Mouse (Mus musculus) 416B (cell line): ENCODE measurements around the gene Klhl36.

ENCODE experiments used
- DNase-seq: peaks from one replicate; pipeline ENCODE4 v3.0.0; 2011; ENCODE audit warnings: low read depth

Gene Klhl36

DNA sequence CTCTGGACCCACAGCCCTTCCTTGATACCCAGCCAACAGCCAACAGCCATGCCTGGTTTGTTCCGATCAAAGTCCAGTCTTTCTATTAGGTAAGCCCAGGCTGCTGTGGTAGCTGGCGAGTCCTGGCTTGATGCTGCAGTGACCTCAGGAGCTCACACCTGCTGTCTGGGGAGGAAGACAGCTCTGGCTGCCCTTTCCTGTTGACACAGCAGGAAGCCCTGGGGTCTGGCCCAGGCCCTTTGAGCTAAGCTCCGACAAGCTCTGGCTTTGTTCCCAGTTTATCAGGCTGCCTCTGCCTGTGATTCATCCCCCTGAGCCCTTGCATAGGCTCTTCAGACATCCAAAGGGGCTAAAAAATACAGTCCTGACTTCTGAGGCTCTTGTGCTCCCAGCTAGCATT, 23.5 kb downstream of the Klhl36 start:
- peak; percentile 92 for DNase-seq

DNA sequence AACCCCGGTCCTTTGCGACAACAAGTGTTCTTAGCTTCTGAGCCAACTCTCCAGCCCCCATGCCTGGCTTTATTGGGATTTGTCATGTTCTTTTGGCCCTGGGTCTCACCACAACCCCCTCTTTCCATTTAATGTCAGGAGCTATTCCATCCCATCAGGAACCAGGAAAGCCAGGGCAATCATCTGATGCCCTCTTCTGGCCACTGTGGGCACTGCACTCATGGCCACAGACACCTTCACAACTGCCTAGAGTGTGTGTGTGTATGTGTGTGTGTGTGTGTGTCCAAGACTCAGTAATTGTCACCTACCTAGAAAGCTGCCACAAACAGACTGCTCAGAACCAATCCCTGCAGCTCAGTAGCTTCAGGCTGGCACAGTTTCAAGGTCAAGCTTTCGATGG, 25.1 kb downstream of the Klhl36 start:
- peak; percentile 36 for DNase-seq

DNA sequence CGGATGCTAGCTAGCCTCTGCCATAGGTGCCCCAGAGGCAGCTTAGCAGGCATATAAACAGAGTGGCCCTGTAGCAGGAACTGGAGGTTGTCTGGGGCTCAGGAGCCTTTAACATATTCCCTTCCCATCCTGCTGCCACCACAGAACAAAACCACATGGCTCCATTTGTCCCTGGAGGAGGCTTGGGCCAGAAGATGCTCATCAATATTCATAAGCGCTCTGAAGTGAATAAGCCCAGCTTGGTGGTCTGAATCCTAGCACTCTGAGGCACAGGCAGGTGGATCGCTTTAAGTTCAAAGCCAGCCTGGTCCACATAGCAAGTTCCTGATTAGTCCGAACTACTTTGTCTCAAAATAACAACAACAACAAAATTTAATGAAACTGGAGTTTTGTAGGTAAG, 25.9 kb downstream of the Klhl36 start:
- no peak for DNase-seq

DNA sequence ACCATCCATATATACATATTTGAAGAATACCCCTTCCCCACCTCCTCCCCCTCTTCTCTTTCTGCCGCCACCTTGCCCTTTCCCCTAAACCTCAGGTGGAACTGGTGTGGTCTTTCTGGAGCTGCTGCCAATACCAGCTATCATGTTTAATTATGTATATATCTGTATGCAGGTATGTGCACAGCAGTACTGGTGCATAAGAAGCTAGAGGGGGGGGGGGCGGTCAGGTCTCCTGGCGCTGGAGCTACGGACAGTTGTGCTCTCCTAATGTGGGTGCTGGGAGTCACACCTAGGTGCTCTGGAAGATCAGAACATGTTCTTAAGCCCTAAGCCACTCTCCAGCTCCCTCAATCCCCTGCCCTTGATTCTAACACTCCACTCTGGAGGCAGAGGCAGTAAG, 35.0 kb downstream of the Klhl36 start:
- no peak for DNase-seq

DNA sequence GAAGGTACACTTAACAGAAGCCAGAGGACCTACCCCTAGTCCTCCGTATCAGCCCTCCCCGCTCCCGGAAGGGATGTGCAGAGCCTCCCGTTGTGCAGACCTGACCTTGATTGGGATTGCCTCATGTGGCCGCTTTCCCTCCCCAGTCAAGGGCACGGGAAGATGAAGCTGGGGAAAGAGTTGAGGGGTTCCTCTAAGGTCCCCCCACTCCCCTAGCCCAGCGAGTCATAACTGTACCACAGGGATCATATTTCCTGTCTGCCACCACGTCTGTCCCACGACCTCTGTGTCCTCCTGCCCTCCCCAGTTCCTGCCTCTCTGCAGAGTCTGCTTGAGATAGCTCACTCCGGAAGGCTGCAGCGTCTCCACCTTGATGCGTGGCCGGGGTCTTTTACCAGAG, 35.9 kb downstream of the Klhl36 start:
- DNase-seq, result no peak

DNA sequence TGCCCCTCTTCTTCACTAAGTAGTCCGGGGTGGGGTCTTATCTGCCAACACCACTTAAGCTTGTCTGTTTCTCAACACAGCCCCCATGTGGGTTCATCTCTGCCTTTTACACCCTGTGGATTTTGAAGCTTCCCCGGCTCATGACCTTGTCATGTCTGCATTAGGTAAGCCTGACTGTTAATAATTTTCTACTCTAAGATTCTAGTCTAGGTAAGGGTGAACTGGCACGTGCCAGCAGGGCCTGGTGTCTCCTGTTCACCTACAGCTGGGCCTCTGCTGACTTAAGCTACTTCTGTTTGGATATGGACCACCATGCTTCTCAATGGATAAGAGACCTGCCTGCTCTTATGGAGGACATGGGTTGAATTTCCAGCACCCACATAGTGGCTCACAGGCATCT, 39.3 kb downstream of the Klhl36 start:
- DNase-seq, result no peak

DNA sequence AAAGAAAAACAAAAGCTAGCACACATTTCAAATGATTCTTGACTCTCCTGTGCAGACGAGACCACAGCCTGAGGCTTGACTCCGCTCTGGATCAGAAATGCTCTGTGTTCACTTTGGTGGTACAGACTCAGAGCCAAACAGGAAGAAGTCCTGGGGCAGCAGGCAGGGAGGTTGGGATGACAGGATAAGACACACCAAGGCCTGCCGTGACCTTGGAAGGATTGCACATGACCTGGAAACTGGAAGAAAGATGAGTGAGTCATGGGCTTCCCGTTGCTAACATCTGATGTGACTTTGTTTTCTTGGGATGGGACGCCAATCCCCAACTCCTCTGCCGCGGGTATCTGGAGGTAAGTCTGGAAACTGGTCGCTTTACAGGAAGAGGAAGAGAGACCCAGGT, 39.9 kb downstream of the Klhl36 start:
- DNase-seq, result no peak

DNA sequence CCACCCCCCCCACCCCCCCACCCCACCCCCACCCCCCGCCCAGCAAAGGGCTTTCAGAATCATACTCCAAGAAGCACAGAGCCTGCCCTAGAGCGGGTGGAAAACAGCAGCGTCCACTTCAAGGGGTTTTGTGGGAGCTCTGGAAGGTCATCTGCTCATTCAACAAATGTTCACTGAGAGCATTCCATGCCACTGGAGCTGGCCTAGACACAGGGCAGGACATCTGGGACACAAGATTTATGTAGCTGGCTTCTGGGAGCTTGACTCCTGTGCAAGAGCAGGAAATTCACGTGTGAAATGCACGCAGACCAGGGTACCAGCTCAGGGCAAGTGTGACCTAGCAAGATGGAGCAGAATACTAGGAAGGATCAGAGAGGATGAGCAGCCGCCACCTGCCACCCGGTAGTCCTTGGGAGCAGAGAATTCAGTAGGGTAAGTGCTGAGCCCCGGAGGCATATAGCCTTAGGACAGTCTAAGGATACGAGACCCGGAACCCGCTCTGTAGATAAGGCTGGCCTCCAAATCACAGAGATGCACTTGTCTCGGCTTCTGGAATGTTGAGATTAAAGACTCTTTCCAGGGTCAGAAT, 42.4 kb downstream of the Klhl36 start:
- no peak for DNase-seq

DNA sequence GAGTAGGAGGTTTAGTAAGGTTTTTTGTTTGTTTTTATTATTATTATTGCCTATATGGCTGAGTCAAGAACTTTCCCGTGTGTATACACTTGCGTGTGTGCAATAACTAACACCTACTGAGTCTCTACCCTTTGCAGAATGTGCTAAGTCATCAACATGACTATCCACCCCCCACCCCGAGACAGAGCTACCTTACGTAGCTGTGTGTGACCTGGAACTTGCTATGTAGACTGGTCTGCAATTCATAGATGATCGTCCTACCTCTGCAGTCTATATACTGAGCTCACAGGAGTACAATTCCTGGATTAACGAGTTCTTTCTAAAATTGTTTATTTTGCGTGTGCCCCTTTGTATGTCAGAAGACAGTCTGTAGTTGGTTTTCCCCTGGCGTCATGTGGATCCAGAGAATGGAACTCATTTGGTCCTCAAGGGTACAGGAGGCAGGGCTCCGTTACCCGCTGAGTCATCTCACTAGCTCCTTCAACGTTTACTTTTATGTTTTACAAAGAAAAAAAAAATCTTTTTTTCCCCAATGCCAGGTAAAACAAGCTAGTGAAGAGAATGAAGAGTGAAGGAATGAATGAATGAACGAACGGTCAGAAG, 48.0 kb downstream of the Klhl36 start, which contains the start of gene Usp10:
Usp10 (plus strand) TSS at position 417 of the 603 bp plus-strand sequence.
- DNase-seq, result peak; percentile 60

DNA sequence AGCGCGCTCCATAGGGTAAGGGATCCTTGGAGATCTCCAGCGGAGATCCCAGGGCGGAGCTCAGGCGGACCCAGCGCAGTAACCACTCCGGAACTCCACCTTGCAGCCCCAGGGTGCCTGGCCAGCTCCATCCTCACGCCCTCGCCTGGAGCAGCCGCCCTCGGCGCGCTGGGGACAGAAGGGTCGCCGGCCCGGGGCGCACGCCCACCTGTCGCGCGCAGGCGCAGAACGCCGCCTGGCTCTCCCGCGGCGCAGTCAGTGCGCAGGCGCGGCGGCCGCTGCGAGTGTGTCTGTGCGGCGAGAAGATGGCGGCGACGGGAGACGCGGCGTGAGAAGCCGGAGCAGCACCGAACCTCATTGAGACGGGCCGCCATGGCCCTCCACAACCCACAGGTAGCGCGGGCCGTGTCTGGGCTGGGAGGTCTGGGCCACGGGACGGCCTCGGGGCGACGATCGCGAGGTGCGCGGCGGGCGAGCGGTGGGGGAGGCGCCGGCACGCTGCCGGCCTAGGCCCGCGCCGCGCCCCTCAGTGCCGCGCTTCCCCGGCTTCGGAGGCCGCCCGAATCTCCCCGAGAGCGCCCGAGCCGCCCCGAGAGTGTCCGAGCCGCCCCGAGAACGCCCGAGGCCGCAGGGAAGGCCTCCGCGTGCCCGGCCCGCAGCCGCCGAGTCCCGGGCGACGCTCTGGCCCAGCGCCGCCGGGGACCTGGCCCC, 48.6 kb downstream of the Klhl36 start, which contains the start of gene Gm20388:
Gm20388 (plus strand) TSS at position 295 of the 711 bp plus-strand sequence.
- DNase-seq, result peak; percentile 80

DNA sequence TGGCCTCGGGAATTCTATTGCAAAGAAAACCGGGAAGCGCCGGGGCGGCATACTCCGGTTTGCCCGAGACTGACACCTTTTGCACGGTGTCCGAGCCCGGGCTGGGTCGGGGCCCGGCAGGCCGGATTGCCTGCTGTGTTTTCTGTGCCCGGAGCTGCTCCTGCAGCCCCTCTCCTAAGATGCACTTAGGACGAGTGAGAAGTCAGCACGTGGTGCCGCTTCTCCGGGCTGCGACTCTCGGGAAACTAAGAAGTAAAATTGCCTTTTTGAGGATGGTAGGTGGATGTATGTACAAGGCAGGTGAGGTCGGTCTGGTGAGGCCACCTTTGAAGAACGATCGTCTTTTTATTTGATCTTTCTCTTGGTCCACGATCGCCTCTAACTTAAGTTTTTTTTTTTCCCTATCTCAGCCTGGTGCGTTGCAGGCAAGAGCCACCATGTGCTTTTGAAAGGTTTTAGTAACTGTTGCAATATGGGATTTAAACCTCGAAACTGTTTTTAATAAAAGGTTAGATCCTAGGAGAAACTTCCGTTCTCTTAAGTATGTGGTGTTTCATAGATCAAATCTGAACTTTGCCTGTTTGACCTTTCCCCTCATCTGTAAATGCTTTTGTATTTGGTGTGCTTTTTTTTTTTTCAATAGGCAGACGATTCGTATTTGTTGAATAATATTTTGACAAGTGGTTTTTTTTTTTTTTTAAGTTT, 49.3 kb downstream of the Klhl36 start:
- DNase-seq, result peak; percentile 65

DNA sequence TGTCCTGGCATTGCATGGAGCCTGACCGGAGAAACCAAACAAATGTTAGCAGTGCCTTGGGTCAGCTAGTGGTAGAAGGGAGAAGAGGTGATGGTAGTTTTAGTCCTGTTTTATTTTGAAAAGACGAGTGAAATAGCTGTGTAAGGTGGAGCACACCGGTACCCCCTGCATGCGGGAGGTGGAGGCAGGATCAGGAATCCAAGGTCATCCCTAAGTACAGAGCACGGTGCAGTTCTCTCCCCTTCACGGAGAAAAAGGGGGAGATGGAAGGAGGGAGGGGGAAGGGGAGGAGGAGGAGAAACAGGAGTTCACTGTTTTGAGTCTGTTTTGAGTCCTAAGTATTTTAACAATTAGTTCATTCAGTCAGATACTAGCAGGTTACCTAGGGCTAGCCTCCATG, 50.6 kb downstream of the Klhl36 start:
- DNase-seq, result no peak

DNA sequence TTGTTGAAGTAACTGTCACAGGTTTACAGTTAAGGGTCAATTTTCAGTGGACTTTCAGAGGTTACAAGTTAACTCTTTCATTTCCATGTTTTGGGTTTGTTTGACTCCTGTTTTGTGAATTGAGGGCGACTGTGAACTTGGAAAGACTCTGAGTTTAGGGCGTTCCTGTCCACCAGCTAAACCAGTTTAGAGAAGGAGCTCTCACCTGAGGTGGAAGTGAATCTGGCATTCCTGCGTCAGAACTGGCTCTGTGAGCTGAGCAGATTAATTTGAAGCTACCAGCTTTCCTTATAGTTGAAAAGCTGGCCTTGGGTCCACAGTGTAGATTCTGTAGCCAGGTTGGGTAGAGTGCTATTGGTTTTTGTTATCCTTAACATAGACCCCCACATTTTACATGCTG, 51.1 kb downstream of the Klhl36 start:
- DNase-seq, result no peak

DNA sequence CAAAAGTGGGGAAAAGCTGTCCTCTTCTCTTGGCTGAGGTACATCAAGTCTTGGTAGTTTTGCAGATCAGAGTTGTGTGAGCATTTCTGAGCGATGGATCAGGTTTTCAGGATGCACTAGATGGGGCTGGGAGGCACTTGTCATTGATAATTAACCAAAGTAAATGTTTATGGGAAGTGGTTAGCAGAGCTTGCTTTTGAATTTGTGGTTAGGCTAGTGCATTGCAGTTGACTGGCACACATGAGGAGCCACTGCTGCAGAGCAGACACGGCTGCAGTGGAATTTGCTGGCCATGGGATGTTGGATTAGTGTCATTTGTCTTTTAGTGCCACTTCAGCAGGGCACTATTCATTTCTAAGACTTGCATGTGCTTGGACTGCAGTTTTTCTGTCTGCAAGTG, 52.1 kb downstream of the Klhl36 start:
- DNase-seq, result peak; percentile 58

DNA sequence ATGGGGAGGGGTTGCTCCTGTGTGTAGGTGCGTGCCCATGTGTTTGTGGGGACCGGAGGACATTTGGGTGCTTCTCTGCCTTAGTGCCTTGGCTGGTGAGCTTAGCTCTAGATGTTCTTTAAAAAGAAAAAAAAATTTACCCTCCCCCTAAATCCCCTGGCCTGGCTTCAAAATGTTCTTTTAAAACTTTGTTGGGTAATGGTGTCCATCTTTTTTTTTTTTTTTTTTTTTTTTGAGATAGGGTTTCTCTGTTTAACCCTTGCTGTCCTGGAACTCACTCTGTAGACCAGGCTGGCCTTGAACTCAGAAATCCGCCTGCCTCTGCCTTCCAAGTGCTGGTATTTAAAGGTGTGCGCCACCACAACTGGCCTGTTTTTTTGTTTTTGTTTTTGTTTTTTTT, 53.2 kb downstream of the Klhl36 start:
- no peak for DNase-seq

DNA sequence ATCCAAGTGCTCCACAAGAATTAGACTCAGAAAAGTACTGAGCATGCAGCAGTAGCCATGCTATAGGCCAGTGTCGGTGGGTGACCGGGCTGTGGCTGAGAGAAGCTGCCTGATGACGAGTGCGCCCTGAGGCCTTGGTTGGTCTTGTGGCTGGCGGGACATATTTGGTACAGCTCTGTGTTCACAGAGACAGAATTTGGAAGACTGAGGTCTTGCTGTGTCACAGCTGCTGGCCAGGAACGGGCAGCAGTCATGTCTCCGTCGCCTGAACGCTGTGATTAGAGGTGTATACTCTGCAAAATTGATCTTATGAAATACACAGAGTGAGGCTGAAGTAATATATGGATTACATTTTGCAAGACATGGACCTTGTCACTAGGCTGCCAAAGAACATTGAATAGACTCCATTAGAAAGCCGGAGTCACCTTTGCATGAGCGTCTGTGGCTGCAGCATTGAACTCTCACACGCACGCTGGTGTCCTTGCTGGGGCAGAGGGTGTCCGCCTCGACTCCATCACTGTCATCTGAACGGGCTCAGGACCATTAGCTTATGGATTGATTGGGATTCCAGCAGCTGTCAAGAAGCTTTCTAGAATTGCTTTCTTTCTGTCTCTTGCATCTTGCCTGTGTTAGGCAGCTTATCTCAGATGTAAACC, 54.3 kb downstream of the Klhl36 start:
- DNase-seq, result no peak

DNA sequence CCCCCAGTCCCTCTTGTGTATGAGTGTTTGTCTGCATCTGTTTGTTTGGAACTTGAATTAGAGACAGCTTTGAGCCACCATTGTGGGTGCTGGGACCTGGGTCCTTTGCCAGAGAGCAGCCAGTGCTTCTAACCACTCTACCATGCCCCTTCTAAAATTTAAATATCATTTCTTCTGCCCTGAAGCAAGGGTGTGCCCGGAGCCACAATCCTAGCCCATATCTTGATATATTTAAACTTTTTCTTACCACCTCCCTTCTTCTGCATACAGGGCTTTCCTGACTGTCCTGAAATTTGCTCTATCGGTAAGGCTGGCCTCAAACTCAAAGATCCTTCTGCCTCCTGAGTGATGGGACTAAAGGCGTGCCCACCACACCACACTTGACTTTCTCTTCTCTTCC, 55.3 kb downstream of the Klhl36 start:
- no peak for DNase-seq

DNA sequence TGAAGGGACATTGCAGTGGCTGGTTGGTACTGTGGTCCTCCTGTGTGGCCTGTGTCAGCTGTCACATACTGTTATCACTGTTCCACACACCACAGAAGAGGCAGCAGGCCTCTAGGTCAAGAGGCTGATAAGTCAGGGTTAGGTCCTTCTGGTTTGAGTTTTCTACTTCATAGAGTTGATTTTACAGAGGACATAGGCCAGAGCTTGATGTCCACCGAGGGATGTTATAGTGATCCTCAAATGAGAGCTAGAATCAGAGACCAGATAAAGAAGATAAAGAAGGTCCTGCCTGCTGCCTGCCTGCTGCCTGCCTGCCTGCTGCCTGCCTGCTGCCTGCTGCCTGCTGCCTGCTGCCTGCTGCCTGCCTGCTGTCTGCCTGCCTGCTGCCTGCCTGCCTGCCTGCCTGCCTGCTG, 56.1 kb downstream of the Klhl36 start:
- DNase-seq, result peak; percentile 29

DNA sequence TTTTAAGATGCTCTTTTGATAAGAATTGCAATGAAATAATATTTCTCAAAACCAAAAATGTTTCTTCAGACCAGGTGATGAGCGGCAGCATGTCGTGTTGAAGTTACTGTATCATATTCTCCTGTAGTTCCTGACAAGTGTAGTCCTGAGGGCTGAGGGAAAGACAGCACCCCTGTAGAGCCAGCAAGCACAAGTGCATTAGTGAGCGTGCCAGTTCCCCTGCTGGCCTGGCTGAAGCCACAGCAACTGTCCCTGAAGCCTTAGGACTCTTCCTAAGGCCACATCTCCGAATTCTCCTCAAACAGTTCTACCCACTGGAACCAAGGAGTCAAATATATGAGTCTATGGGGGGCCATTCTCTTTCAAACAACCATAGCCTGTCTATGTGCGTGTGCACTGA, 61.2 kb downstream of the Klhl36 start:
- no peak for DNase-seq

DNA sequence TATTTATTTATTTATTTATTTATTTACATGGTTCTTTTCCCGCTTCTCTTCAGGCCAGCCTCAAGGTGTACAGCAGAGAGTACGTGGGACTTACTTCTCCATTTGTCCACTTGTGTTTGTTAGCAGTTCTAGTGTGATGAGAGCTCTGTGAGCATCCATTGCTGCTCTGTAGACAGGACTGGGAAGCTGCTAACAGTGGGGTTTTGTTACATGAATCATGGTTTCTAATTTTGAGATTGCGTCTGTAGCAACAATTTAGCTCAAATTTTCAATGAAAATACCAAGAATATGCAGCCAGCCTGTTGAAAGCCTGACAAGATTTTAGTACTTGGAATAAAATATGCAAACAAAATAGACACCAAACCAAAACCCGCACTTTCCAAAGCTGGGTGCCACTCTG, 63.4 kb downstream of the Klhl36 start:
- DNase-seq, result no peak

DNA sequence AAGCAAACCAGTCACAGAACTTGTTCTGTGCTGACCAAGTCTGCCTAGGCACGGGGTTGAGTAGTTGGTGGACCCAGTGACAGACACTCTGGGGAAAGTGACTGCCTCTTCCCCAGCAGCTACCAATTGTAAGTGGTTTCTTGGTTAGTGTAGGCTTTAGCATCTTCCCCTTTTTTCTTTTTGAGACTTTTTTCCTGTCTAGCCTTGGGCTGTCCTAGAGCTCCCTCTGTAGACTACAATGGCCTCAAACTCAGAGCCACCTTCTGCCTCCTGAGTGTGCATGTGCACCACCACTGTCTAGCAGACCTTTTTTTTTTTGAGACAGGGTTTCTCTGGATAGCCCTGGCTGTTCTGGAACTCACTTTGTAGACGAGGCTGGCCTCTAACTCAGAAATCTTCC, 64.4 kb downstream of the Klhl36 start:
- peak; percentile 86 for DNase-seq
